Mouse (Mus musculus) heart, adult 9 months (tissue): ENCODE measurements at regions not wholly inside any gene's neighbourhood (a gene's known extent, or its start where the extent isn't known, plus 50 kb on each side); places are given as distances from the start of the nearest gene placed in this dataset.

ENCODE experiments used
- DNase-seq, 2 experiments: peaks; one replicate each; pipeline ENCODE4 v3.0.0; 2022; ENCODE audit warnings: low spot score in 2 of 2

DNA sequence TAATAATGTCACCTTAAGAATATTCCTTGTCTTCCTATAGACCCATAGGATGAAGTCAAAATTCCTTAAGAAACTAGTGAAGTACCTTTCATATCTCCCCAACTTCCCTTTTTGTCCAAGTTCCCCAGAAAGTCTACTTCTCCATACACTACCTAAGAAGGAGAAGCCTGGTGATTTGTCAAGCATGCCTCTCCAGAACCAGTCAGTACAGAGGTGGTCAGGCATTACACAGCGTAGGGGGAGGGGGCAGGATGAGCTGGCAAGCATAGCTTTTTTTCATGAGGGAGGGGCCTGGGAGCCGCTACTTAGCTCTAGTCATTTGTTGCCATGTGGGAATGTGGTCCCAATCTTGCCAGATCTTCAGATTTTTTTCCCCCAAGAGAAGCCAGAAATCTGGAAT is 54.0 kb upstream of the Satb2 start:
- DNase-seq, result no peak

DNA sequence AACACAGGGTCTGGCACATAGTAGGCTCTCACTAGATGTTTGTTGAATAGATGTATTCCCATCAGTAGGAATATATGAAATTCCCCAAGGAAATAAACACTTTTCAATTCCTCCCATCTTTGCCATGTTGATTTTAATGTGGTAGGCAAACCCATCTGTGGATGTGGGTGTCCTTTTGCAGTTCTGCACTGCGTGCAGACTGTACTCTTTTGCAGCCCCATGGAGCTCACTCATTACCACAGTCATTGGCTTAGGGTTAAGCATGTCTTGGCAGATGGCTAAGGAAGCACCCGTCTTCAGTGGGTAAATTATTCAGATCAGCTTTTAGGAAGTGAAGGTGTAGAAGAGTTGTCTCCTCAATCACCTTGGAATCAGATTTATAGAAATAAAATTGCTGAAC is 54.8 kb upstream of the Satb2 start:
- DNase-seq, result no peak

DNA sequence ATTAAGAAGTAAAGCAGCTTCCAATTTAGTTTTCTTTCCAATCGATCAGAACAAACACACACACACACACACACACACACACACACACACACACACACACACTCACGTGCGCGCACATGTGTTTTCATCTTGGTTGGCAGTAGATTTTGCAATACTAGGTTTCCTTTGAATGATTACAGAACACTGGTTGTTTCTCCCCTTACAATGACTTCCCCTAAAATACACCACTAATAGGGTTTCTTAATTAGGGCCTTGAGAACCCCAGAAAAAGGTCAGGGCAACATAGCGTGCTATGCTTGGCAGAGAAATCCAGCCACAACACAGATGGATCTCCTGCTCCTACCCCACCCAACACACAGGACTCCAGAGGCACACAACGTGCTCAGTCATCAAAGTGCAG is 56.0 kb upstream of the Satb2 start:
- DNase-seq, result no peak

DNA sequence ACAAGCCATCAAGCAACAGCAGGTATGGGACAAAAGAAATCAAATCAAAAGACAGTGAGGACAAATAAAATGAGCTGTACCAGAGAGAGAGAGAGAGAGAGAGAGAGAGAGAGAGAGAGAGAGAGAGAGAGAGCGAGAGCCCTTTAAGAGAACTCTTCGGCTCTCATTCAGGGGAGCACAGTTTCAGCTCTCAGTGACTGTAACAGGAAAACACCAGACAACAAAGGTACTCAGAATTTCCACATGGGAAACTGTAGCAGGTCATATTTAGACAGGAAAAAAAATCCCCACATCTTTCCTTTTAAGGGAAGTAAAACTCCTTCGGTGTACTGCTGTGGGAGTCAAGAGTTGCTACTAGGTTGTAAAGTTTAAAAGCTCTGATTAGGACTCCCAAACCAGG is 57.9 kb upstream of the Satb2 start:
- DNase-seq, result no peak

DNA sequence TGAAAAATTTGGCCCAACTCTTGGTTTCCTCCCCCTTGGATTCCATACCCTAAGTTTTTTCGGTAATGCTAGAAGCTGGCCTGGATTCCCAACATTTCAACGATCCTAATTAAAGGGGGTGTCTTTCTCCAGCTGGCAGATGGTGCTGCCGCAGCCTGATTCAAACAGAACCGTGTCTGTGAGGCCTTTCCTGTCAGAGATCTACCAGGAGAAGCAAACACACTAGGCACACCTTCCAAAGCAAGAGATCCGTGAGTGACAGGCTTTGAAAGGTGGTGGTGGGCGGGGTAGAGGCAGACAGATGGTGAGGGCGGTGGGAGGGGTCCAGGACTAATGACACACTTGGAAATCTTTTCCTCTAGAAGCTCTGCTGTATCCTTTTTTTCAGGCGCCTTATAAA is 61.8 kb upstream of the Satb2 start:
- DNase-seq, result no peak

DNA sequence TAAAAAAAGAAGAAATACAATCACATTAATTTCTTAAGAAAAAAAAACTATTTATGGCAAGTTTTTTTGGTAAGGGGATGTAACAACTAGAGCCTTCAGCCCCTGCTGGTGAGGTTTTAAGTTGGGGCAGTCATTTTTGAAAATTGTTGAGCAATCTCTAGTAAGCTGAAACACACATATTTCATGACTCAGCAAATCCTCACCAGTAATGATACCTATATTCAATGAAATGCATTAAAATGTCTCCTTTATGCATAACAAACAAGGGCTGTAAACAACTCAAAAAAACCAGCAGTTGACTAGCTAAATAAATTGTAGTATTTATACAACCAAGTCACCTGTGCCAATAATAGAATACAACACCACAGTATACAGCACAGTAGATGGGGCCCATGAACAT is 63.1 kb upstream of the Satb2 start:
- no peak for DNase-seq

DNA sequence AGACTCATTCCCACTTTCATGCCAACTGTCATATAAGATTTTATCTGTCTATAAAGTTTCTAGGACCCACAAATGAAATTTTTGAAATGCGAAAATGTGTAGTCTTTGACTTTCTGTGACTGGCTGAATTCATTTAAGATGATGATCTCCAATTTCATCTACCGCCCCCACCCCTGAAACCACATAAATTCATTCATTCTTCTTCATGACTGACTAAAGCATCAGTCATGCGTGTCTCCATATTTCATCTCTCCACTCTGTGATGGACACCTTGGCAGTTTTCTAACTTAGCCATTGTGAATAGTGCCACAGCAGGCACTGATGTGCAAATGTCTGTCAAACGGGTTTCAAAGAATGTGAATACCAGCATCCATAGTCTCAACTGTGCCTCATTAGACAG is 75.4 kb upstream of the Satb2 start:
- no peak for DNase-seq

DNA sequence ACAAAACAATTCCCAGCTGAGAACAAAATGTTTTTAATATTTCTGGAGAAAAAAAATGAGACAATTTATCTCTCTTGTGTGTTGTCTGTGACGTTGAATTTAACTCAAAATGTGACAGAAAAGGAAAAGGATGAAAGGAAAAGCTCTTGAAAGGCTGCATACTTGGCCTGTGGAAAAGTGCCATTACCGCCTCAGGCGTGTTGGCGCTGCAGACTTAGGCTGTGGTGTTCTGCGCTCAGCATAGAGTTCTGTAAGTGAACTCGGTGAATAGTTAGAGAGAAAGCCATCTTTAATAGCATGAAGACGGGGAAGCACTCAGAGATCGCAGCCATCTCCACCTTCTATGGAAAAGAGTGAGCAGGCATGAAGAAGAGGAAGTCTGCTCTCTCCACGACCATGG is 77.5 kb upstream of the Satb2 start:
- DNase-seq, result no peak

DNA sequence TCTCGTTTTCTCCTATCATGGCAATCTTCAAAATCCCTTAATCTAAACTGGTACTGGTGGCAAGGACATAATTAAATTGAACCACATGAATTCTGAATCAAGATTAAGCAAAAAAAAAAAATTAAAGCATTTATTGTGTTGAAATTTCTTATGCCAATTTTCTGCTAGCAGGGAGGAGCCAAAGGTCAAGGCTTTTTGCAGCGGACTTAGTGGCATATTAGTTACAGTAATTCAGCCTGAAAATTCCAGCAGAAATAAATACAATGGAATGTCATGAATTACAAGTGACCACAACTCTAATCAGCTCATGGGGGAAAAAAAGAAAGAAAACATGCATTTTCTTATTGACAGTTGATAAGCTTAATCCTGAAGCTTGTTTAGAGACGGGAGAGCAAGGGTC is 80.8 kb upstream of the Satb2 start:
- DNase-seq, result no peak

DNA sequence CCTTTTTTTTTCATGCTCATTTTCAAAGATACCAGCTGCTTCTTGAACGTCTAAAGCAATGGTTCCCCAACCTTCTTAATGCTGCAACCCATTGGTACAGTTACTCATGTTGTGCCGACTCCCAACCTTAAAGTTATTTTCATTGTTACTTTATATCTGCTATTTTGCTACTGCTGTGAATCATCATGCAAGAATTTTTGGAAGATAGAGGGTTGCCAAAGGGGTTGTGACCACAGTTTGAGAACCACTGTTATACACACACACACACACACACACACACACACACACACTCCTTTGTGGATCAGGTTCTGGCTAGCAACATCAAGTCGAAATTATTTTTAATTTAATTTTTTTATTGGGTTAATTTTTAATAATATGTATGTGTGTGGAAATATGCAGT is 96.8 kb upstream of the Satb2 start:
- DNase-seq, result no peak

DNA sequence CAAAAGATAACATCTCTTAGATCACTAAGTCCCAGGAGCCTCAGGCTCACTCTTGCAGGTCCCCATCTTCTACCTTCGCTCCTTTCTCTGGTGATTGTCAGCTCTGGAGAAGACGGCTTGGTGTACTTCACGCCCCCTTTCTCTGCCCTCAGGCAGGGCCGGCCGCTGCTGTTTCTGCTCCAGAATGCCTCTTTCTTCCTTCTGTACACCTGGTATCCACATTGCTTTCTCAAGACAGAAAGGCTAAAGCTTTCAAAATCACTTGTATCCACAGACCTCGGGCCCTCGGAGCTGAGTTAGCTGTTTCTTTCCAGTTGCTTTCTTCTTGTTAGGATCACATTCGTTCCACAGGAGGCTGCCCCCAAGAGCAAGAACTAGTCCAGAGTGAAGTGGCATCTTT is 98.2 kb upstream of the Satb2 start:
- no peak for DNase-seq

DNA sequence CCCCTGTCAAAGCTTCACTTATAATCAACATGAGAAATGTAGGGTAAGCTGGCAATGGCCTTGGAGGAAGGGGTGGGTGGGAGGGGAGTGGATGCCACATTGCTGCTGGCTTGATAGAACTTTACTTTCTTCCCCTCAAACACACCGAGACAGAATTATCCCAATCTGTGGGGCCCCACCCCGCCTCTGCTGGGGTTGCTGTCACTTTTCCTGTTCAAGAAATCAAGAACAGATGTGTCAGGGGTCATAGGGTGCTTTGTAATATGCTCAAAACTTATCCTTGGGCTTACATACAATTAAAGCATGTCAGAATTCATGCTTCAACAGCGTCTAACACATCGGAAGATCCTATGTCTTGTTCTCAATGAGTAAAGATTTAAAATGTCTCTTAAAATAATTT is 101.9 kb upstream of the Satb2 start:
- no peak for DNase-seq

DNA sequence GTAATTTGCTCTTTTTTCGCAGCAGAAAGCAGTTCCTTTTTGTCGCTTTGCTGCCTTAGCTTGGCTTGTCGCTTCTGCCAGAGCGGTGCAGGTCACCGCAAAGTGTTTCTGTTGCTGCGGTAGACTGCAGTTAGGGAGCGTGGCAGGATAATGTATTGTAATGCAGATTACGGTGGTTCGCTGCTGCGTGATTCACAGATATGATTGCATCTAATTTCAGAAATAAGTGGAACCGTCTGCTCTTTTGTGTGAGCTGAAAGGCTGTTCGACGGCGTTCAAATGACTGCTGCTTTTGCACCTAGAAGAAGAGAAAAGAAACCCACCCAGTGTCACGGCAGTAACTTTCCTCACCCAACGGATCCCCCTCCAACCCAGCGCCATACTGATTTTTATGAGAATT is 104.7 kb upstream of the Satb2 start:
- no peak for DNase-seq

DNA sequence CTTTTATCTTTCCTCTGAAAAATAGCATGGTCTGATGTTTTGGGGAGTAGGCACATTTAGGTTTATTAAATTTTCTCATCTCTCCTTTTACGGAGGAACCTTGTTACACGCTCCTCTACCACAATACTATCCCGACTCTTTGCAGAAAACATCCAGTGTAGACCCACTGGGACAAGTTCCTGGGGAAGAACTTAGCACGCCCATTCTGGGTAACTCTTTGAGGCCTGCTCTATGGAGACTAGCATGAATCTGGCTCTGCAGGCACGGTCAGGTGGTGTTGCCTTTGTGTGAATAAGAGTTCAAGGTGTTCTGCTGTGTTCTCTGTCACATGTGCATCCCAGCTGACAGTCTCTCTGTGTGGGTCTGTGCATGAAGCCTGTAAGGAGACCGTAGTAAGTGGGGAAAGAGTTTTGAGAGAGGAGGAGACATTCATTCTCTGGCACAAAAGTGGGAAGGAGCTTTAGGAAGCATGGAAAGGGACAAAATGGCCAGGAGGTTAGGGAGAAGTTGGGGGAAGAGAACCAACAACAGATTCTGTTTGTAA is 105.2 kb upstream of the Satb2 start:
- no peak for DNase-seq

DNA sequence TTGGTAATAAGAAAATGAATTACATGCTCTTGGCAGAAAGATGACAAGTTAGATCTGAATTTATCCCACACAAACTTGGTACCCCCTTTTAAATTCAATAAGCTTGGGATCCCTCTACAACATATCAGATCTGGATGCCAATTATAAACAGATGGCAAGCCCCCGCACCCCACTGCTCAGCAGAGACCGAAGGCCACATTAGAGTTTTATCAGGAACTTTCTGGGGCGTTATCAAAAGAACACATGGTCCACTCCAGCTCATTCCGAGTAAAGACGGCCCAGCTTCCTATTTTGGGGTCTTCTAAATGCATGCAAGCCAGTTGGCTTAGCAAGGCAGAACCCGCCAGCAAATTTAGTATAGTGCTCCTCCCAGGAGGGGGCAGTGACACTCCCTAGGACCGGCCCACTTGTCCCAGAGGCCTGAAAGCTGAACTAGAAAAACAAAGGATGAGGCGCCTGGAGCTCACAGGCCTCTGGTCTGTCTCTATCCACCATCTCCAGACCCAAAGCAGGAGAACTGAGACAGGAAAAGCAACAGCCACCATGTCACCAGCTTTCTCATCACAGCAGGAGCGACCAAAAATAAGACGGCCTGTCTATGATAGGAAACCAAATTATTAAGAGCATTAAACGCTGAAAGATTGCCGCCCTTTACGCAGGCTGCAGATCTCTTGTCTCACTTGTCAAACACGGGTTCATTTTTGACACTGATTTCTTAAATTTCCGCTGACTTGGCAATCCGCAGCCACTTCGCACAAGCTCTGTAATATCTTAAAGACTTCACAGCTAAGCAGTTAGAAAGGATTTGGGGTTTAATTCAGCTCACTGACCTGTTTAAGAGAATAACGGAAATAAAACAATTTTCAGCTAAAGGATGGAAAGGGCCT is 117.2 kb upstream of the Satb2 start:
- no peak for DNase-seq

DNA sequence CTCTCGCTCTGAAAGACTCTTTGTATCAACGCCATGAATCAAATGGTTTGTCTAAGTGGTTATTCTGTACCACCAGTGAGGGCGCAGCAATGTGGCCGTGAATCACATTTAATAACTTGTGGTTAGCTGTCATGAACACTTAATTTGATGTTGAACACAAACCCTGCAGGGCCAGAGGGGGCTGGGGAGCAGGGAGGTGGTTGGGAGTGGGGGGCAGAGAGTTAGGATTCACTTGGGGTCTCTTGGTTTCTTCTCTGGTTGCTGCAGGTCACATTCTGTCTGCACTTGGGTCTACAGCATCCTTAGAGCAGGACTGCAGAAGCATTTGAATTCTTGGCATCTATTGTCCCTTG is 117.8 kb upstream of the Satb2 start:
- no peak for DNase-seq

DNA sequence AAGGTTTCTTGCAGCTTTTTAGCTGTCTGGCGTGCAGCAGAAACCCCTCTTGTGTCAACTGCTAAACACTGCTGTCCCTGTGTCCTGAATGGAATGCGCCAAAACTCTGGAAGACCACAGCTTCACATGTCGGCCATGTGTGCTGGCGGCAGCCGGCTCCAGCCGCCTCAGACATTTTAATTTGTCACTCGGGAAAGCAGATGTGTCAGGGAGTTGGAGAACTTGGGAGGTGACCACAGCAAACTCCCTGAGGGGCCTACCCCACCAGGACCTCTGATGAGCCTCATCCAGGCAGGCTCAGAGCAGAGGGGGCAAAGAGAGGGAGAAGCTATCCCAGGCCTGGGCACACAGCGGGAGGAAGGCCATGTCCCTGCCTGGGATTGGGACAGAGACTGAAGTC is 118.3 kb upstream of the Satb2 start:
- no peak for DNase-seq

DNA sequence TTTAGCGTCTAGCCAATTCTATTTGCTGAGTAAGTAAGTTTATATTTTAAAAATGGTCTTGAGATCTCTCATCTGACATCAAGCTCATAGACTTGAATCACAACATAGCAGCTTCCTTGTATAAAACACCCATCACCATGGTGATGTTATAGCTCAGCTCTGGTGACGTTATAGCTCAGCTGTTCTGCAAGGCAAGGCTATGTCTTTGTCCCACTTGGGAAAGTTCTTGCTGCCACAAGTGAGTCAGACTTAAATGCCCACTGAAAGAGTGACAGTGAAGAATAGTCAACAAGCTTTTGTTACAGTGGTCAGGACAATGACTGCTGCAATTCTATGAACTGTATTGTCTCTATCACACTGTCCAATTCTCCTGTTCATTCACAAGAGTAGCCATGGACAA is 122.2 kb upstream of the Satb2 start:
- no peak for DNase-seq

DNA sequence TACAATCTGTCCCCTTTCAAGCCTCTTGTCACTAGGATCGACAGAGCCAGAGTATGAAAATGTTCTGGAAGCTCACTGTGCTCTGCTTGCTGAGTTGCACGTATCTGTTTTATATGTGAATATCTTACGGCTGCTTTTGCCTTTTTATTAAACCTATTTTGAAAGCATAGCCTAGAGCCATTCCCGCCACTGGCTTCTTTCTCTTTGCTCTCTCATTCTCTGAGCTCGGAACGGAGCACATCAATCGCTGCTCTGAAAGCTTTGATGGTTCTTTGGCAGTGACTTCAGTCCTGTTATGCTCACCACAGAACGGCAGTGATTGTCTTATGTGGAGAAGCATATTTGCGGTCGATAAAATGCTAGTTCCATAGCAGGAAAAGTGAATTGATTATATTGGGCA is 128.9 kb upstream of the Satb2 start:
- DNase-seq, result no peak

DNA sequence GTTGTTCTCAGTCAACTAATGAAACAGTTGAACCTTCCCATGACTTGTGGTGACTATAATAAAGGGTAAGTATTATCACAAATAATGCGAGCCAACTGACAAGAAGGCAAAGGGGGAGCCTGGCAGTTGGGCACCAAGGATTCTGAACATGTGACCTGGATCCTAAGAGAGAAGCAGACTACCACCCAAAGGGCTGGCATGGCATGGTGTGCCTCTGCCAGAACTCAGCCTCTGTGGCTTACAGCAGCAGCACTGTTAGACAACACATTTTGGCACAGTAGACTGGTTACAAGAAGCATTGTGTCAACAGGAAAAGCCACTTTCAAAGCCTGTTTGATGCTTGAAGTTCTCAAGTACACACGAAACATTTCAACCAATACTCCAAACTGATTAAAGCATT is 142.2 kb upstream of the Satb2 start:
- no peak for DNase-seq

DNA sequence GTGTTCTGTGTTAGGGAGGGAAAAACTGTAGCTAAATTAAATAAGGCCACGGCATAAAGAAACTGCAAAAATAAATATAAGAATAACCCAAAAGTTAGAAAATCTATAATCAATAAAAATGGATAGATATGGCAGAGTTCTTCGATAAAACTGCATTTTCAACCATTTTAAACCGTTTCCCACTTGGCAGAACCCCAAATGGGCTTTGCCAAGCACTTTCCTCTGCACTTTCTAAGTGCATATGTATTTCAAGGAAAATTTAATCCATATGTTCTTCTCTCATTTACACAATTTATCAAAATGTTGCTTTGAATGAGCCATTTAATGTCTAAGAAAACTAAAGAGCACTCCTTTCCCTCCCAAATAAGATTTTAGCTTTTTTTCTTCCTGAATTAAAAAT is 165.7 kb upstream of the Satb2 start:
- DNase-seq, result no peak

DNA sequence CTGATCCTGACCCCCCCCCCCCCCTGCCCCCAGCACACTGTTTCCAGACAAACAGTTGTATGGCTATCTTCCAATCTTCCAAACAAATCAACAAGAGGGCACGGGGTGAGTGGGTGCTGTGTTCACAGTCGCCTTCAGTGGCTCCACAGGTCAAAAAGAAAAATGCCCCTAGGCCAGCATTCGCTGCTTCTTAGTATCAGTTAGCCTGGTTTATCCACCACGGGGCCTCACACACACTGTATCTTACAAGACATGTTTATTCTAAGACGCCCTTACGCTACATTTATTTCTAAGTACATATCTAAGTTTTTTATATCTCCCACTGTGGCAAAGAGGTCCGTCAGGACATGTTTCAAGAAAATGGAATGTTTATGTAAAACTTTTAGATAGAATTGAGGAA is 177.4 kb upstream of the Satb2 start:
- no peak for DNase-seq

DNA sequence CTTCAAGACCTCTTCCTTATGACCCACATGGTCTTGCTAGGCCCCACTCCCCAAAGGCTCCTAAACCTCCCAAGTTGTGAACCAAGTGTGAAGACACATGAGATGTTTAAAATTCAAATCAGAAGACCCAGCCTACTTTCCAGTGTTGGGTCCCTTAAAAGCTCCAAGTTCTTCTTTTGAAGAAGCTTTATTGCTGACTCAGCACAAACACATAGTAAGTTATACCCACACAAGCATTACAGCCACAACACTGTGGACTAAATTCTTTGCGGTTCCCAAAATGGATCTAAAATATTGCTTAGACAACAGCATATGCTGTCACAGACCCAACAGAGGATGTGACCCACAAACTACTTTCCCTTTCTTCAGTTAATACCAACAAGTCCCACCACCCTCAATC is 186.0 kb upstream of the Satb2 start:
- no peak for DNase-seq

DNA sequence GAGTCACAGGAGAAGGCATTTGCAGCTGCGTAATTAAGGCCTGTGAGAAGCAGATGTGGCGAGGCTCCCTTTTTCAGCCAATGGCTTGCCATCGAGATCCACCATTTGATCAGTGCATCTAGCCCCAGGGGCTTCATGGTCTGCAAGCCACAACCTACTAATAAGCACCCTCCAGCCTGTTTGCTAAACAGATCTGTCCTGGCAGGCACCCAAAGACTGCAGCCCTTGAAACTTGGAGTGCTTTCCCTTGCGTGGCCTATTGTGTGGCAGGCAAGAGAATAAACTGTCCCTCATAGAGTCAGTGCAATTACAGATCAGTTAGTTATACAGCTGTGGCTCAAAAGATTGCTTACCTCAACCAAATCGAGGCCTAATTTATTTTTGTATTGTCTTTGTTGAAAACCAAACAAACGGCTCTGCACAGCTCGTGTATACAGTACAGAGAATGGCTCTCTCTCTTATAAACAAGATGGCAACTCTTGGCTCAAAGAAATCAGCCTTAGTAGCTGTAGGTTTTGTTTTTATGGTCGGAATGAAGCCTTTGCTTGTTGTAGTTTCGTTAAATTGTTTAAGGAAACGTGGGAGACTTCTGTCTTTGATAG is 195.9 kb upstream of the Satb2 start:
- DNase-seq, result no peak
